Mouse (Mus musculus): Measurements from ENCODE around the gene Rpp14.

DNA sequence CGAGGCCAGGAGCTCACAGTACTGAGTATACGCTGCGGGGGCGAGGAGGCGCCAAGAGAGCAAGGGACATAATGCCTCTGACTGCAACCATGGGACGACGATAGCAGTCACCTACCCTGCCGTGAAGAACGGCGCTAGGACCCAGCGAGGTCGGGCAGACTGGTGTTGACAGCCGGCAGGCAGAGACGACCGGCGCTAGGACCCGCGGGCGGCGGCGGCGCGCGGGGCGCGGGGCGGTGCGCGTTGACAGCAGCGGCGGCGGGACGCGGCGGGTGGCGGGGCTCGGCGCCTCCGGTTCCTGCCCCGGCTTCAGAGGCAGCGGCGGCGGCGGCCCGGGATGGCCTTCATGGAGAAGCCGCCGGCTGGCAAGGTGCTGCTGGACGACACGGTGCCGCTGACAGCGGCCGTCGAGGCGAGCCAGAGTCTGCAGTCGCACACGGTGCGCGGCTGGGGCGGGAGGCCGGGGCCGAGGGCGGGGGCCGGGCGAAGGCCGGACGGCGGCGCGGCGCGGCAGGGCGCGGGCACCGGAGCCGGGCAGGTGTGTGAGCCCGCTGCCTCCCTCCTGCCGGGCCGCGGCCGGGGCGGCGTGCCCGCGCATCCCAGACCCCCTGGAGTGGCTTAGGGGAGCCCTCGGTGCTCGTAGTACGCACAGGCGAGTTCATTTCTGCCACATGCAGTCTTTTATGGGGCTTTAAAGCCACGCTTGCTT, 18.0 kb downstream of the Rpp14 start, which contains the start of gene Pxk:
- TF ChIP-seq CTCF (IDR thresholded peaks at IDR 0.05; ENCODE audit: borderline replicate concordance, insufficient read depth, low read depth, low read length) (no peak), POLR2A (IDR thresholded peaks at IDR 0.05; ENCODE audit: borderline replicate concordance, insufficient read depth, low read length) (0 out of 2 replicates have a peak, but pooled peaks have one; percentile 42)

Data from cerebellum, adult 2 months (tissue).